Mouse (Mus musculus) liver, postnatal 0 days (tissue): ENCODE measurements around the gene Olfr101. TPM values are rescaled to one million over a fixed set of nuclear protein-coding genes. Genes with fewer than 3 reads are reported as not detected.

ENCODE experiments used
- ATAC-seq: fragments of 200-750 bp; cut with Nextera tagmentation; 2 replicates; pipeline ENCODE4 v1.8.0; 2017; ENCODE audit warnings: mild to moderate bottlenecking, moderate library complexity
- DNase-seq: peaks from one replicate; pipeline ENCODE4 v3.0.0-alpha.2; 2016
- H3K27ac ChIP-seq: fragments of 300-500 bp; sonication (generic); 2 replicates; pipeline ENCODE4 v1.5.1; 2014; ENCODE audit warnings: antibody characterized with exemption, moderate library complexity, mild to moderate bottlenecking, low read depth
- H3K27me3 ChIP-seq: fragments of 300-500 bp; sonication (generic); 2 replicates; pipeline ENCODE4 v1.6.1; 2014; ENCODE audit warnings: low read length, control low read depth, mixed read lengths; ENCODE audit not compliant: insufficient read depth
- H3K36me3 ChIP-seq: fragments of 300-500 bp; sonication (generic); replicated peaks from 2 replicates; pipeline ENCODE4 v1.6.1; 2014; ENCODE audit warnings: mild to moderate bottlenecking, control low read depth, low read length, moderate library complexity, mixed read lengths; ENCODE audit not compliant: insufficient read depth
- H3K4me1 ChIP-seq: fragments of 300-500 bp; sonication (generic); 2 replicates; pipeline ENCODE4 v1.6.1; 2014; ENCODE audit warnings: antibody characterized with exemption, mild to moderate bottlenecking, control low read depth; ENCODE audit not compliant: insufficient read depth
- H3K4me2 ChIP-seq: fragments of 300-500 bp; sonication (generic); 2 replicates; pipeline ENCODE4 v1.6.1; 2014; ENCODE audit warnings: low read depth, mild to moderate bottlenecking, low read length, moderate library complexity, mixed read lengths
- H3K4me3 ChIP-seq: fragments of 300-500 bp; sonication (generic); 2 replicates; pipeline ENCODE4 v1.5.1; 2014; ENCODE audit warnings: low read depth, low read length
- H3K9ac ChIP-seq: fragments of 300-500 bp; sonication (generic); replicated peaks from 2 replicates; pipeline ENCODE4 v1.6.1; 2014; ENCODE audit warnings: mild to moderate bottlenecking, moderate library complexity
- H3K9me3 ChIP-seq: fragments of 300-500 bp; sonication (generic); 2 replicates; pipeline ENCODE4 v1.6.1; 2016; ENCODE audit warnings: mild to moderate bottlenecking, control low read depth, low read length, mixed read lengths
- CTCF ChIP-seq: sonication (generic); IDR thresholded peaks from 2 replicates; pipeline ENCODE4 v1.5.1; 2016; ENCODE audit warnings: antibody characterized with exemption, low read depth
- EP300 ChIP-seq: IDR thresholded peaks from 2 replicates; pipeline ENCODE4 v1.6.1; 2016; ENCODE audit warnings: antibody characterized with exemption, low read depth, mild to moderate bottlenecking
- WGBS: fragments of 180-500 bp; shearing (Covaris S2); extraction: QIAGEN DNeasy Blood & Tissue Kit; methylation state at CpG from one replicate; pipeline ENCODE4 v1.1.7; 2014; ENCODE audit not compliant: insufficient replicate concordance; 5-methylcytosine and 5-hydroxymethylcytosine counted together
- polyA plus RNA-seq: library from polyadenylated mRNA; unstranded; fragments of >200 nt; fragmentation: Nextera tagmentation; extraction: Ambion mirVana; gene quantifications from 2 replicates; pipeline ENCODE4 v1.2.1, GENCODE M21; 2015

The Olfr101 gene
- polyA plus RNA-seq, 1 experiment from 2014 or later = not detected

DNA sequence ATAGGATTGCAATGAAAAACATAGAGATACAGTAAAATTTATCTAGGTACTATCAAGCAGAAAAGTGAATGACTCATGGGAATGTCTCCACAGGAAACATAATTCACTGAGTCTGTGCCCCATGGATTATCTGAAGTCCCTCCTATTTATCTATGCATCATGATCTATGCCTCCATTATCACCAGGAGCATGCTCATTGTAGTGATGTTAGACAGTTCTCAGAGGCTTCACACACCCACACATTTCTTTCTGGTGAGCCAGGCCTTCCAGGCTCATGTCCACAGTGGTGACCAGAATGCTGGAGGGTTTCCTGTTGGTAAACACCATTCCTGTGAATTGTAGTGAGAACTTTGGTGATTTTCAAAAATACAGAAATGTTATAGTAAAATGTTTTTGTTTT lies 27.5 kb downstream of the Olfr101 start:
- Histone ChIP-seq H3K27ac (no peak overlapping the region), H3K9ac (no peak overlapping the region), H3K36me3 (no peaks in the 10 kb centered on the region), H3K9me3 (no peaks in the 10 kb centered on the region), H3K27me3 (no peaks in the 10 kb centered on the region), H3K4me1 (no peaks in the 10 kb centered on the region), H3K4me3 (no peak overlapping the region), H3K4me2 (no peak overlapping the region)
- DNase-seq = no peak
- TF ChIP-seq EP300 = no peak
- no peak for TF ChIP-seq CTCF
- ATAC-seq = no peak

DNA sequence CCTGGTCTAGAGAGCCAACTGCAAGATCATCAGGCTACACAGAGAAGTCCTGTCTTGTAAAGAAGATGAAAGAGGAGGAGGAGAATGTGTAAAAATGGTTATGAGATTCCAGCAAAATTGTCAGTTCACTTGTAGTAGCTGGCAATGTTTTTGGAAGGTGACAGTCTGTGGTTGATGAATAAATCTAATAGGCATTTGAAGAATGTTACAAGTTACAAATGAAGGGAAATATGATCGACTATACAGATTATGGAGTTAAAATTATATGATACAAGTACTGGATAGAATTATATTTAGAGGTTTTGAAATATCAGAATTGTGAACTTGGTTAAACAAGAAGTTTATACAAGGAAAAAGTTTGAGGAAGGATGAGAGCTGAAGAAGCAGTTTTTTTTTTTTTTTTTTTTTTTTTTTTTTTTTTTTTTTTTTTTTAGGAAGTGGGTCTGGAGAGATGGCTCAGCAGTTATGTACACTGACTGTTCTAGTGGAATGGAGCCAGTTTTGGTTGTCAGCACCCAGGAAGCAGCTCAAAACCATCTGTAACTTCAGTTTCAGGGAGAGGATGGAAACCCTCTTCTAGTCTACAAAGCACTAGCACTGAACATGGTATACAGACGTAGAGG lies 28.4 kb downstream of the Olfr101 start:
- H3K4me3 ChIP-seq = no peak overlapping the region
- no peak overlapping the region for H3K9ac ChIP-seq
- no peak for TF ChIP-seq EP300
- no peak for TF ChIP-seq CTCF
- H3K4me1 ChIP-seq = no peaks in the 10 kb centered on the region; the same call in 1 of the 2 replicates
- no peak overlapping the region for H3K4me2 ChIP-seq
- no peaks in the 10 kb centered on the region for H3K27me3 ChIP-seq
- H3K36me3 ChIP-seq = no peaks in the 10 kb centered on the region
- DNase-seq = no peak
- H3K9me3 ChIP-seq = no peaks in the 10 kb centered on the region
- ATAC-seq = no peak
- WGBS = 62% methylated on average over 2 of the region's 2 CpGs
- H3K27ac ChIP-seq = no peak overlapping the region

DNA sequence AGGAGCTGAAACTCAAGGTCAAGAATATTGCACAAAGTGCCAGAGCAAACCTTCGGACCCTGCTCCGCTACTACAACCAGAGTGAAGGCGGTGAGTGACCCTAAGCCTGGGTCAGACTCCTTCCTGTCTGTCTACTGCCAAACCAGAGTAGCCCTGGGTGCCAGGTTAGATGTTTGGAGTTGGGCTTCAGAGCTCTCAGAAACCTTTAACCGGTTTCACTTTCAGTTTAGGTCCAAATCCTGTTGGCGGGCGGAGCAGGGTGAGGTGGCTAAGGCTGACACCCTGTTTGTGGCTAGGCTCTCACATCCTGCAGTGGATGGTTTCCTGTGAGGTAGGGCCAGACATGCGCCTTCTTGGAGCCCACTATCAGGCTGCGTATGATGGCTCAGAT lies 33.4 kb downstream of the Olfr101 start:
- Histone ChIP-seq H3K4me1 (no peaks in the 10 kb centered on the region; the same call in 1 of the 2 replicates), H3K27me3 (no peaks in the 10 kb centered on the region), H3K4me3 (peak overlapping the region; percentile 73), H3K9ac (peak overlapping the region; percentile 60), H3K27ac (peak overlapping the region; percentile 76), H3K4me2 (peak overlapping the region; percentile 95), H3K36me3 (no peaks in the 10 kb centered on the region), H3K9me3 (no peaks in the 10 kb centered on the region)
- DNase-seq (peak; percentile 43), ATAC-seq (peak; percentile 74)
- 20% methylated on average over 8 of the region's 8 CpGs for WGBS
- TF ChIP-seq CTCF (no peak), EP300 (no peak)

DNA sequence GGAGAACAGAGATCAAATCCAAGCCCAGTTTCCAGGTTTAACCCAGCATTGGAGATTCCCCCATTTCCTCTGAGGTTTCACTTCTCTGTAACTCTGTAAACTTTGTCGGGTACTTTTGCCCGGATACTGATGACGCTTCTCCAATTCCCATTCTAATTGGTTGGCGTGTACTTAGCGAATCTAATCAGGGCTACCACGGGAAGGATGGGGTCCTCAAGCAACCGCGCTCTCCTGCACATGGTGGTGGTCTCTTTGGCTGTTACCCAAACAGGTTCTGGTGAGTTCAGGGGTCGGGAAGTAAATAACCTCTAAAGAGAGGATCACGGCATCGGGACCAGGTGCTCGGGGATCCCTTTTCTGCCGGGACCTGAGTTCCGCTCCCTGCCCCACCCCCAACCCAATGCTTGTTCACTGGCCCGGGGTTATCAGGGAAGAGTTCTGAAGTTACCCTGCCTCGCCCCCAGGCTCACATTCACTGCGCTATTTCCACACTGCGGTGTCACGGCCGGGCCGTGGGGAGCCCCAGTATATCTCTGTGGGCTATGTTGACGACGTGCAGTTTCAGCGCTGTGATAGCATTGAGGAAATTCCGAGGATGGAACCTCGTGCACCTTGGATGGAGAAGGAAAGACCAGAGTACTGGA lies 33.9 kb downstream of the Olfr101 start, which contains the start of gene H2-M3:
Gene H2-M3, plus strand, starts transcription at position 163 of the 644 bp plus-strand sequence.
- Histone ChIP-seq H3K9ac (peak within 1 kb of the TSS; percentile 60), H3K27me3 (no peaks in the 10 kb centered on the region), H3K9me3 (no peaks in the 10 kb centered on the region), H3K36me3 (no peaks in the 10 kb centered on the region), H3K27ac (peak within 1 kb of the TSS; percentile 76), H3K4me2 (peak within 1 kb of the TSS; percentile 95), H3K4me1 (no peaks in the 10 kb centered on the region; the same call in 1 of the 2 replicates), H3K4me3 (peak within 1 kb of the TSS; percentile 73)
- peak; percentile 87 for DNase-seq
- WGBS = 2% methylated on average over 26 of the region's 26 CpGs
- peak; percentile 89 for ATAC-seq
- TF ChIP-seq CTCF (no peak), EP300 (no peak)

DNA sequence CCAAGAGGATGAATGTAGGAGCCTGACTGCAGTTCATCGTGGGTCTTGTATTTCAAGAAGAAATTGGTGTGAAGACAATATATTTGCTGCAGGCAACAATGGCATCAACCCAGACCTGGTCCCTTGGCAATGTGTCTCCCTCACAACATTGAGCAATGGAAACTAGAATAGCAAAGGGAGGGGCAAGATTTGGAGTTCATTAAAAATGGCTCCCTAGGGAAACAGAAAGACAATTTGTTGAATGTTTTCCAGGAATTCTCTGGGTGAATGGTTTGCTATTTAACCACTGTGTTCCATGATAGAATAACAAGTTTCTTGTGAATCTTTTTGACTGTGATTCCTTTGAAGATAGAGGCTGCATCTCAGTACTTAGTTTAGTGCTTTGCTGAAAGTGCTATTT lies 40.5 kb downstream of the Olfr101 start, which contains the start of gene Olfr98:
Gene Olfr98, minus strand, starts transcription at position 124 of the 400 bp plus-strand sequence.
- H3K4me1 ChIP-seq = no peaks in the 10 kb centered on the region
- DNase-seq = no peak
- 48% methylated on average over 1 of the region's 1 CpGs for WGBS

DNA sequence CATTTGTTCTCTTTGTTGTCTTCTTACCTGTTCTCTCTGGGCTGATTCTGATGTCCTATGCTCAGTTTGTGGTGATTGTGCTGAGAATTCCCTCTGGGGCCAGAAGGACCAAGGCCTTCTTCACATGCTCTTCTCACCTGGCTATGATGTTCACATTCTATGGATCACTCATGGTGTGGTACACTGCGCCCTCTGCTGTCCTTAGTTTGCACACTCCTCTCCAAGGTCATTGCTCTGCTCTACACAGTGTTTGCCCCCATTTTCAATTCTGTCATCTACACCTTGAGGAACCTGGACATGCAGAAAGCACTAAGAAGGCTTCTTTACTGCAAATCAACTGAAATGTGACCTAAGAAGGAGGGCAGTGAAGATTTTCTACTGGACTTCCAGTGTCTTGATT lies 53.6 kb downstream of the Olfr101 start:
- Histone ChIP-seq H3K36me3 (no peaks in the 10 kb centered on the region), H3K4me3 (no peak overlapping the region), H3K4me1 (no peaks in the 10 kb centered on the region), H3K9me3 (no peaks in the 10 kb centered on the region), H3K9ac (no peak overlapping the region), H3K27ac (no peak overlapping the region), H3K4me2 (no peak overlapping the region), H3K27me3 (no peaks in the 10 kb centered on the region)
- TF ChIP-seq CTCF (peak; percentile 74), EP300 (no peak)
- DNase-seq (peak; percentile 50), ATAC-seq (peak; percentile 45; the same call in 1 of the 2 replicates)
- 12% methylated on average over 1 of the region's 1 CpGs for WGBS

More for the DNA sequence above, 40.5 kb downstream of the Olfr101 start, which contains the start of gene Olfr98:
- no peaks in the 10 kb centered on the region for H3K36me3 ChIP-seq
- H3K4me2 ChIP-seq = no peak within 1 kb of the TSS
- no peaks in the 10 kb centered on the region for H3K27me3 ChIP-seq
- no peak within 1 kb of the TSS for H3K27ac ChIP-seq
- no peak for ATAC-seq
- H3K4me3 ChIP-seq = no peak within 1 kb of the TSS
- H3K9me3 ChIP-seq = no peaks in the 10 kb centered on the region
- H3K9ac ChIP-seq = no peak within 1 kb of the TSS
- TF ChIP-seq CTCF (no peak), EP300 (no peak)
